Mouse (Mus musculus) heart, adult 9 months (tissue): ENCODE measurements around the gene Foxo6.

Experiments used
- DNase-seq, 2 experiments: peaks; one replicate each; pipeline ENCODE4 v3.0.0; 2022; ENCODE audit warnings: low spot score in 2 of 2

Foxo6 gene

GRCm38 (mm10) chr4:120284187-120284586 lies 3.0 kb downstream of the Foxo6 start:
- DNase-seq = no peak

DNA sequence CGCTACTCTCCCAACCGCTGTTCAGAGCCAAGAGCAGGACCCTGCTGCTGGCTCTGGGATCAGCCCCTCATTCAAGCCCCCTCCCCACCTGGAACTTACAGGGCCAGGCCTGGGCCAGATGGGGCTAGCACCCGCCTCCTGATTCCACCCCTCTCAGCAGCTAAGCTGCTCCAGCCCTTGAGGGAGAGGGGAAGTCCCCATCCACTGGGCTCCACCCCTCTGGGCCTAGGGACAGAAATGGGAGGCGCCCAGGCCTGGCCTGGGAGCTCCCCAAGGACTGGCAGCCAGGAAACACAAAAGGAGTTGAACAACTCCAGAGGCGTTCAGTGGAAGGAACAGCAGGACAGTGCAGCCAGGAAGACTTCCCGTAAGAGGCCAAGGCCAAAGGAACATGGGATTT lies 4.0 kb downstream of the Foxo6 start:
- peak; percentile 89 to 92 for DNase-seq

GRCm38 (mm10) chr4:120282568-120283091 lies 4.5 kb downstream of the Foxo6 start:
- DNase-seq = peak in 1 of 2 experiments; percentile 41

DNA sequence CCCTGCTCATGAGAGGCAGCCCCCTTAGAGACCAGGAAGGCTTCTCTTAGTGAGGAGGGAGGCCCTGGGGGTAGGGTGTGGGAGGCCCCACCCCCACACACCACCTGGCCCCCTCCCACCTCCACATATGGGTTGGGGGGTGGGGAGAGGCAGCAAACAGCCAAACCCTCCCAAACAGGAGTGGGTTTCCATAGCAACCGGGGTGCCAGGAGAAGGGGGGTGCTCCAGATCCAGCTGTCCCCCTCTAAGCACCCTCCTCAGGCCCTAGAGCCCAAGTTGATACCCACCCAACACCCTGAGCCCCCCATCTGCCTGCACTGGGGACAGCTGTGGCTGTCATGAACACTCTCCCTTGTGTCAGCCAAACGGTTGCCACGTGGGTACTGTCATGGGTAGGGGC lies 6.1 kb downstream of the Foxo6 start:
- DNase-seq = no peak

DNA sequence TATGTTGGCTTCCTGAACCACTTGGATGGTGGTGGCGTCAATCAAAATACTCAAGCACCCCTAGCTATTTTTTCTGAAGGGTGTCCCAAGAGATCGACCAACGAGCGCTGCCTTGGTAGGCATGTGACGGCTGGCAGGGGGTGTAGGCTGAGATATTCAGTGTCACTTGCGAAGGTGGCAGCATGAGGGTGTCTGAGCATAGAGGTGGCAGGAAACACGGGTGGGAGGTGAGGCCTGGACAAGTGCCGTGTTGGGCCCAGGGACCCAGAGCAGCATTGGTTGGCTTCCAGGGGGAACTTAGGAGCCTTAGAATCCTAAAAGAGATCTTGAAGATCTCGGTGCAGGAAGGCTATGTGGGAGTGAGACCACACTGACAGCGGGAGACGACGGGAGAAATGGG lies 6.7 kb downstream of the Foxo6 start:
- no peak for DNase-seq

DNA sequence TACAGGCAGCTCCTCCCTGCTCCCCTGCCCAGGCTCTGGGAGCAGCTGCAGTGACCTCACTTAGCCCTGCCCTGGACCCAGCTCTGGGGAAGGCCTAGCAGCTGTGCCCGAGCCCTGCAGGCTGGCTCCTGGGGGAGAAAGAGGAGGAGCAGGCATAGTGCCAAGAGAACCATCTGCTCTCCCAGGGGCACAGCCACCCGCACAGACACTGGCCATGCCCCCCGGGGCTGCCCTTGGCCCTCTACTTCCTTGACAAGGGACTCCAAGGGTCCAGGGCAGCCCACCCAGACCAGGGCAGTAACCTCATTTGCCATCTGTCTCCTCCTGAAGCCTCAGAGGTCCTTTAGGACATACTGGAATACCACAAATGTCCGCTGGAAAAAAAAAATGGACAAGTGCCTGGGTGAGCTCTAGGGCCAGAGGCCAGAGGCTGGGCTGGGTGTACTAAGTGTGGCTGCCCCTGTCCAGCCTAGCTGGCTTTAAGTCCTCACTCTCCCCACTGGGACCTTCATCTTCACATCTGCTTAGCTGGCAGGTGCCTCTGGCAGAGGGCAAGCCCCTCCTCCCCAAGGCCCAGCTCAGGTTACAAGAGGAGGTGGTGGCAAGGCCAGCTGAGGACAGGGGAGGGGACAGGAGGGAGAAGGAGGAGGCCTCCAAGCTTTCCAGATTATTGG lies 9.8 kb downstream of the Foxo6 start:
- DNase-seq = peak; percentile 83 to 87

- no peak for DNase-seq
Measured at GRCm38 (mm10) chr4:120275487-120275886, 11.7 kb downstream of the Foxo6 start.

DNA sequence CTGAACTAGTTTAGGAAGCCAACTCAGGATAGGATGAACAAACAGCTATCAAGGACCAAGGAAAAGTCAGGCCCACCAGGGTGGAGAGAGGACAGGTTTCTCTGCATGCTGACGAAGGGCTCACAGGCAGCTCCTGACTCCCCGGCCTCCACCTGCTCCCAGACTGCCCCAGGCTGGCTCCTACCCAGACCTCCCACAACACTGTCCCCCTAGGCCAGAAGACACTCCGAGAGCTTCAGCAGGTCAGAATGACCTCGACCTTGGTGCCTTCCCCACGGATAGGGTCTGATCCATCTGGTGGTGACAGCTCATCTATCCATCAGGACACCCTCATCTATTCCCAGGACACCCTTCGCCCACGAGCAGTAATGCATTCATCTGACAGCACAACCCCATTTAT lies 13.6 kb downstream of the Foxo6 start:
- no peak for DNase-seq

DNA sequence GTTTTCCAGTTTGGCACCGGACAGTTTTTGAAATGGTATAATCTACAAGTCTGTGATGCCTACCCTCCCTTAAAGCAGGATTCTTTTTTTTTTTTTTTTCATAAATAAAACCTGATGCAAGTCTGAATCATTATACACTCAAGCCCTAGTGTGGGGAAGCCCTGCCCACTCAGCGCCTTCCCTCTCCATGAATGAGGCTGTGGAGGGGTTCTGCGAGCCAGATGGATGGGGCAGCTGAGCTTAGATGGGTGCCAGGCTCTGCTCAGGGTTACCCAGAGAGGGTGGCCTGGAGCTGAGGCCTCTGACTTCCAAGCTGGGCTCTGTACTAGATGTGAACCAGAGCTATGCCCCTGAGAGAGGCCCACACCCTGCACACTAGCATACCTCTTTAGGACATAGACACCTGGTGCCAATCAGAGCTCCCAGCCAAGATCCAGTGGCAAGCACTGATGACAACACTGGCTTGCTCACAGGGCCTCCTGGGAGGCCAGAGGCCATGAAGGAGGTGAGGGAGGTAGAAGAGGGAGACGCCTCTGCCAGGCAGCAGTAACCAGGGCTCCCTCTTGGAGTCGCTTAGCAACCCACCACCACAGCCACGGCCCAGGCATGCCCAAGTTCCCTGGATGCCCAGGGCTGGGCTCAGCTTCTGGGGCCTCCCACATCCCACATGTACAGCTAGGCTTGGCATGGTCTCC lies 15.1 kb downstream of the Foxo6 start:
- DNase-seq = no peak

GRCm38 (mm10) chr4:120271208-120271607 lies 15.9 kb downstream of the Foxo6 start:
- no peak for DNase-seq

DNA sequence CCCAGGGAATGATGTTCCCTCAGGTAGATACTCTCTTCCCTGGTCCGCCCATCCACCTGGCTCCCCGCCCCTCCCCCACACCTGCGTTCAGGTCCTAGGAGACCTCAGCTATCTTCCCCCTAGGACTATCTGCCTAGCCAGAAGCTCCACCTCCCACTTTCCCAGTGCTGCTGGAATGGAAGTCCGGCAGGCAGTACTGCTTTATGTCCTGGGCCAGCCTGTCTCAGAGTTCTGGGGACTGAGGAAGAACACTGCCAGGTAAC lies 16.3 kb downstream of the Foxo6 start:
- DNase-seq = no peak

- no peak for DNase-seq
Measured at GRCm38 (mm10) chr4:120270148-120270936, 16.8 kb downstream of the Foxo6 start.

DNA sequence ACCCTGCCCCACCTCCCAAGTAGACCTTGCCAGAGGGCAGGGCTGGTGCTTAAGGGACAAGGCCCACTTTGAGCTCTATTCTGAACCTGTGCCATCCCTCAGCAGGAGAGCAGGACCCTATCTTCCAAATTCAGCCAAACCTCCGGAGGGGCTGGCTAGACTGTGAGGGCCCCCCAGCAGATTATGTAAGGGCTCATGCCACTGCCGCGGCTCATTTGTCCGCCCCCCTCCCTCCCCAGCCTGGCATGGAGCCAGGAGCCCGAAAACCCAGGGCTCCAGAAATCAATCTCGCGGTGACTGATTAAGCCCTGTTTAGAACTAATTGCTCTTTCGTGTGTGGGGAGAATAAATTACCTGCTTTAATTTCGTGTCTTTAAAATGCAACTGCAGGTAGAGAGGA lies 17.7 kb downstream of the Foxo6 start:
- DNase-seq = no peak

GRCm38 (mm10) chr4:120268214-120269061 lies 18.7 kb downstream of the Foxo6 start:
- DNase-seq = no peak

DNA sequence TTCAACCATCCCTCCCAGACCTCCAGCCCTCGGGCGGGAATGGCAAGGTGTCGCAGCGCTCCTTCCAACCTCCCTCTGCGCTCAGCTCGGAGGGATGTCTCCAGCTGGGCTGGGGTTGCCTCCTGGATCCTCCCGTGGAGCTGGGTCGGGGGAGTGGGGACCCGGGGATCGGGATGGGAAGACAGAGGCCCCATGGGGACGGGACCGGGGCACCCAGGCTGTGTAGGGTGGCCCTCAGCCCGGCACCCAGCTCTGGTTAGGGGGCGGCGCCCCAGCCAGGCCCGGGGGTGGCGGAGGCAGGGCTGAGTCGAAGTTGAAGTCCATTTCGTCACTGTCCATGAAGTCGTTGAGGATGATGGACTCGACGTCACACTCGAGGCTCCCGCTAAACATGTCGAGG lies 19.5 kb downstream of the Foxo6 start:
- DNase-seq = no peak

GRCm38 (mm10) chr4:120267136-120267535 lies 20.0 kb downstream of the Foxo6 start:
- DNase-seq = no peak

DNA sequence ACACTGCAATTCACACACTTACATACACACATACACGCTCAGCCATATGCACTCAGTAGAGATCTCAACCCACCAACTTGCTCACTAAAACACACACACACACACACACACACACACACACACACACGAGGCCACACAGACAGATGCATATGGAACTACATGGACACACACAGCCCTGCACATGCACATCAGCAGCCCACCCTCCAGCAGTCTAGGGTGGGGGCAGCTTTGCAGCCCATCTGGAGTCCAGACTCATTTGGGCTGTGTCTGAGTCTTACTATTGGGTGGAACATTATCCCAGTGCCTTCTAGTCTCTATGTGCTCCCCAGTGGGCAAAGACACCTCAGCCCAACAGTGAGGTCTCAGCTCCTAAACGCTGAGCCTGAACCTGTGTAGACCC lies 23.0 kb downstream of the Foxo6 start:
- no peak for DNase-seq

- DNase-seq = no peak
Measured at GRCm38 (mm10) chr4:120262726-120263125, 24.4 kb downstream of the Foxo6 start.

GRCm38 (mm10) chr4:120262206-120262605 lies 24.9 kb downstream of the Foxo6 start:
- no peak for DNase-seq

GRCm38 (mm10) chr4:120259356-120260181 lies 27.6 kb downstream of the Foxo6 start:
- DNase-seq = no peak

DNA sequence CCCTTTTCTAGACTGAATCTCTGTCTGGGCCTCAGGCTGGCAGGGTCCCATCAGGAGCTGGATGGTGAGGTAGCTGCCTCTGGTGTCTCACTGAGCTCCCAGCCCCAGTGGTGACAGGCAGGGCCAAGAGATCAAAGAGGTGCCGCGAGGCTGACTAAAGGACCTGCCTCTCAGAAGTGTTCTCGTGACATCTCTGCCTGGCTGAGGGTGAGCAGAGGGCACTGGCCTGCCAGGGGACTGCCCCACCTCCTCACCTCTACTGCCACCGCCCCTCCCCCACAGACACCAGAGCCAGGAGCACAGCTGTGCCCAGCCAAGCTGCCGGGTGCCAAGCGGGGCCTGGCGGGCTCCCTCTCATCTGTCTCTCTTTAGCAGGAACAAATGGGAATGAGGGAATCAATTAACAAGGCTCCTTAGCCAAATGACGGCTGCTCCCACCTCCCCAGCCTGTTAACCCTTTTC lies 38.3 kb downstream of the Foxo6 start:
- peak; percentile 84 for DNase-seq
